26 mouse cellular contexts compared by ENCODE assay signal in genomic region chr14:15359893-15360292, GRCm38 (mm10).
DNase-seq lines count a peak whose midpoint lies in the region; ATAC-seq lines count a peak whose summit lies in the region.
"Had no signal": no experiment of that assay in that cellular context is flagged by ENCODE, and none has a peak within 500 bp of the region (broad histone marks: within the 10 kb centered on the region; RNA-seq: fewer than 3 reads in every experiment).

No protein-coding gene starts in this region.

- H3K4me3 ChIP-seq in kidney, embryonic 16.5 days (ENCODE audit: low read length): no peak overlapping the region
- H3K4me3 ChIP-seq in midbrain, embryonic 15.5 days: no peak overlapping the region
- H3K4me3 ChIP-seq: embryonic facial prominence, embryonic 12.5 days; hindbrain, embryonic 15.5 days; left cerebral cortex, adult 2 months; liver, embryonic 15.5 days; lung, embryonic 15.5 days; megakaryocyte, embryonic 14.5 days; midbrain, embryonic 13.5 days had no signal

- WGBS in kidney, embryonic 16.5 days: 48% methylated on average over 1 of the region's 1 CpGs
- WGBS in midbrain, embryonic 15.5 days: 88% methylated on average over 1 of the region's 1 CpGs

- no peaks in the 10 kb centered on the region for H3K27me3 ChIP-seq in kidney, embryonic 16.5 days (ENCODE audit: insufficient read depth, low read length)
- H3K27me3 ChIP-seq in midbrain, embryonic 15.5 days (replicated peaks): no peaks in the 10 kb centered on the region
- H3K27me3 ChIP-seq: embryonic facial prominence, embryonic 12.5 days; hindbrain, embryonic 15.5 days; liver, embryonic 15.5 days; lung, embryonic 15.5 days; megakaryocyte, embryonic 14.5 days; midbrain, embryonic 13.5 days had no signal

- H3K9me3 ChIP-seq in kidney, embryonic 16.5 days (ENCODE audit: low read length): no peaks in the 10 kb centered on the region
- no peaks in the 10 kb centered on the region for H3K9me3 ChIP-seq in midbrain, embryonic 15.5 days
- H3K9me3 ChIP-seq: embryonic facial prominence, embryonic 12.5 days; hindbrain, embryonic 15.5 days; liver, embryonic 15.5 days; lung, embryonic 15.5 days; megakaryocyte, embryonic 14.5 days; midbrain, embryonic 13.5 days had no signal

- DNase-seq in cerebellum, adult 11-12 months: peak; percentile 54
- DNase-seq in cerebellum, postnatal 4 days (ENCODE audit: low spot score in 2 of 2): no peak
- no peak for DNase-seq in kidney, adult 8-10 months
- DNase-seq in right cerebral cortex, adult 2 months (ENCODE audit: low spot score in 2 of 2): peak; percentile 43 to 49
- DNase-seq in right cerebral cortex, postnatal 14 days: no peak
- DNase-seq in cerebellum, postnatal 25 days: peak; percentile 58 to 72
- DNase-seq: adrenal gland, postnatal 10 days; forebrain, postnatal 0 days; kidney, adult 2 months; layer of hippocampus, adult 9-11 months; left cerebral cortex, postnatal 4 days; liver; lung, postnatal 36 days; retina, postnatal 1 day; spleen, adult 18-20 months; thymus, postnatal 25 days had no signal

- H3K36me3 ChIP-seq in kidney, embryonic 16.5 days (ENCODE audit: insufficient read depth, low read length): no peaks in the 10 kb centered on the region
- no peaks in the 10 kb centered on the region for H3K36me3 ChIP-seq in midbrain, embryonic 15.5 days (replicated peaks)
- H3K36me3 ChIP-seq: embryonic facial prominence, embryonic 12.5 days; hindbrain, embryonic 15.5 days; liver, embryonic 15.5 days; lung, embryonic 15.5 days; midbrain, embryonic 13.5 days had no signal

- 0 out of 2 replicates have a peak, but pooled peaks have one; percentile 35 for ATAC-seq in kidney, embryonic 16.5 days (ENCODE audit: low FRiP score, low TSS enrichment)
- no peak for ATAC-seq in midbrain, embryonic 15.5 days (replicated peaks)
- ATAC-seq: forebrain, postnatal 0 days had no signal

- no peak overlapping the region for H3K9ac ChIP-seq in kidney, embryonic 16.5 days (replicated peaks; ENCODE audit: low read length)
- H3K9ac ChIP-seq in midbrain, embryonic 15.5 days: no peak overlapping the region
- H3K9ac ChIP-seq: embryonic facial prominence, embryonic 12.5 days; forebrain, postnatal 0 days; hindbrain, embryonic 15.5 days; liver, embryonic 15.5 days; lung, embryonic 15.5 days; midbrain, embryonic 13.5 days had no signal

- no peak overlapping the region for H3K27ac ChIP-seq in kidney, embryonic 16.5 days (ENCODE audit: low read length)
- no peak overlapping the region for H3K27ac ChIP-seq in midbrain, embryonic 15.5 days
- H3K27ac ChIP-seq: embryonic facial prominence, embryonic 12.5 days; hindbrain, embryonic 15.5 days; left cerebral cortex, adult 2 months; liver, embryonic 15.5 days; lung, embryonic 15.5 days; midbrain, embryonic 13.5 days had no signal

- 0 out of 2 replicates have a peak, but pooled peaks cover 5% of the 10 kb centered on the region for H3K4me1 ChIP-seq in kidney, embryonic 16.5 days (ENCODE audit: insufficient read depth, low read length)
- H3K4me1 ChIP-seq in midbrain, embryonic 15.5 days: no peaks in the 10 kb centered on the region
- H3K4me1 ChIP-seq: embryonic facial prominence, embryonic 12.5 days; hindbrain, embryonic 15.5 days; liver, embryonic 15.5 days; lung, embryonic 15.5 days; midbrain, embryonic 13.5 days had no signal

- no peak overlapping the region for H3K4me2 ChIP-seq in kidney, embryonic 16.5 days (replicated peaks; ENCODE audit: low read depth, low read length)
- no peak overlapping the region for H3K4me2 ChIP-seq in midbrain, embryonic 15.5 days
- H3K4me2 ChIP-seq: embryonic facial prominence, embryonic 12.5 days; heart, embryonic 11.5 days; hindbrain, embryonic 15.5 days; liver, embryonic 15.5 days; lung, embryonic 15.5 days; midbrain, embryonic 13.5 days had no signal

Comparison
In these comparisons a context has a peak if more than half of its experiments do, and no peak if none do; other contexts are left out.
1. DNase-seq: peak in cerebellum, adult 11-12 months (single experiment), right cerebral cortex, adult 2 months (2 of 2) and cerebellum, postnatal 25 days (2 of 2); none in cerebellum, postnatal 4 days (0 of 2), kidney, adult 8-10 months (0 of 2) and right cerebral cortex, postnatal 14 days (single experiment).